Mouse (Mus musculus): ENCODE measurements around the gene Zfp53. TPM values are rescaled to one million over a fixed set of nuclear protein-coding genes. Genes with fewer than 3 reads are reported as not detected.
"Not testable (repeated sequence)": the region's sequence is repeated elsewhere in the genome, so short reads cannot be mapped to it uniquely, and the experiment has no call there.

Zfp53 gene
- polyA plus RNA-seq, 1 experiment from 2014 or later: 3.0 TPM

GRCm38 (mm10) chr17:21478103-21478777, 10.6 kb upstream of the Zfp53 start:
- not testable (repeated sequence) for H3K36me3 ChIP-seq (replicated peaks); H3K9me3 ChIP-seq (replicated peaks); H3K9ac ChIP-seq; ATAC-seq (ENCODE audit: insufficient read depth); H3K4me3 ChIP-seq (replicated peaks); H3K27me3 ChIP-seq; H3K4me2 ChIP-seq; H3K27ac ChIP-seq (replicated peaks); H3K4me1 ChIP-seq (replicated peaks)
- WGBS (ENCODE audit: insufficient replicate concordance): 55% methylated on average over 10 of the region's 10 CpGs

GRCm38 (mm10) chr17:21489500-21490001, 753 bp downstream of the Zfp53 start:
- Histone ChIP-seq H3K9me3 (replicated peaks) (no peaks in the 10 kb centered on the region), H3K4me1 (replicated peaks) (peaks cover 20% of the 10 kb centered on the region), H3K27ac (replicated peaks) (peak overlapping the region; percentile 69), H3K36me3 (replicated peaks) (0 out of 2 replicates have a peak, but pooled peaks cover 5% of the 10 kb centered on the region), H3K9ac (peak overlapping the region; percentile 65), H3K4me2 (peak overlapping the region; percentile 80), H3K4me3 (replicated peaks) (peak overlapping the region; percentile 78), H3K27me3 (no peaks in the 10 kb centered on the region)
- ATAC-seq (ENCODE audit: insufficient read depth): no peak
- 3% methylated on average over 8 of the region's 8 CpGs for WGBS (ENCODE audit: insufficient replicate concordance)

GRCm38 (mm10) chr17:21501365-21501764, 12.6 kb downstream of the Zfp53 start:
- ATAC-seq (ENCODE audit: insufficient read depth): no peak
- H3K4me2 ChIP-seq: no peak overlapping the region
- no peaks in the 10 kb centered on the region for H3K4me1 ChIP-seq (replicated peaks)
- H3K9ac ChIP-seq: no peak overlapping the region
- peaks cover 14% of the 10 kb centered on the region for H3K36me3 ChIP-seq (replicated peaks)
- WGBS (ENCODE audit: insufficient replicate concordance): 52% methylated on average over 1 of the region's 1 CpGs
- H3K9me3 ChIP-seq (replicated peaks): no peaks in the 10 kb centered on the region
- H3K4me3 ChIP-seq (replicated peaks): no peak overlapping the region
- no peak overlapping the region for H3K27ac ChIP-seq (replicated peaks)
- H3K27me3 ChIP-seq: no peaks in the 10 kb centered on the region

- no peak overlapping the region for H3K4me3 ChIP-seq (replicated peaks)
Measured at GRCm38 (mm10) chr17:21504524-21504923, 15.7 kb downstream of the Zfp53 start.

GRCm38 (mm10) chr17:21506258-21506657, 17.5 kb downstream of the Zfp53 start:
- no peaks in the 10 kb centered on the region for H3K4me1 ChIP-seq (replicated peaks)
- H3K9me3 ChIP-seq (replicated peaks): no peaks in the 10 kb centered on the region
- H3K36me3 ChIP-seq (replicated peaks): peaks cover 23% of the 10 kb centered on the region
- H3K4me2 ChIP-seq: no peak overlapping the region
- no peak overlapping the region for H3K4me3 ChIP-seq (replicated peaks)
- H3K27me3 ChIP-seq: no peaks in the 10 kb centered on the region
- WGBS (ENCODE audit: insufficient replicate concordance): 88% methylated on average over 3 of the region's 3 CpGs
- ATAC-seq (ENCODE audit: insufficient read depth): no peak
- no peak overlapping the region for H3K9ac ChIP-seq
- no peak overlapping the region for H3K27ac ChIP-seq (replicated peaks)

More at GRCm38 (mm10) chr17:21504524-21504923, 15.7 kb downstream of the Zfp53 start:
- Histone ChIP-seq H3K9ac (no peak overlapping the region), H3K4me1 (replicated peaks) (no peaks in the 10 kb centered on the region), H3K27me3 (no peaks in the 10 kb centered on the region), H3K27ac (replicated peaks) (no peak overlapping the region), H3K4me2 (no peak overlapping the region), H3K9me3 (replicated peaks) (no peaks in the 10 kb centered on the region), H3K36me3 (replicated peaks) (peaks cover 25% of the 10 kb centered on the region)
- WGBS (ENCODE audit: insufficient replicate concordance): 69% methylated on average over 1 of the region's 1 CpGs
- no peak for ATAC-seq (ENCODE audit: insufficient read depth)

GRCm38 (mm10) chr17:21509756-21510155, 21.0 kb downstream of the Zfp53 start:
- H3K27me3 ChIP-seq: no peaks in the 10 kb centered on the region
- H3K27ac ChIP-seq (replicated peaks): no peak overlapping the region
- H3K36me3 ChIP-seq (replicated peaks): peaks cover 21% of the 10 kb centered on the region
- no peaks in the 10 kb centered on the region for H3K4me1 ChIP-seq (replicated peaks)
- no peak for ATAC-seq (ENCODE audit: insufficient read depth)
- no peak overlapping the region for H3K4me3 ChIP-seq (replicated peaks)
- H3K9me3 ChIP-seq (replicated peaks): no peaks in the 10 kb centered on the region
- no peak overlapping the region for H3K4me2 ChIP-seq
- no peak overlapping the region for H3K9ac ChIP-seq

GRCm38 (mm10) chr17:21515403-21516105, 26.8 kb downstream of the Zfp53 start:
- no peaks in the 10 kb centered on the region for H3K27me3 ChIP-seq
- peak overlapping the region; percentile 91 for H3K4me2 ChIP-seq
- 1% methylated on average over 8 of the region's 8 CpGs for WGBS (ENCODE audit: insufficient replicate concordance)
- H3K27ac ChIP-seq (replicated peaks): 0 out of 2 replicates have a peak overlapping the region, but pooled peaks have one; percentile 73
- peaks cover 17% of the 10 kb centered on the region for H3K4me1 ChIP-seq (replicated peaks)
- no peak overlapping the region for H3K9ac ChIP-seq
- H3K9me3 ChIP-seq (replicated peaks): no peaks in the 10 kb centered on the region
- peak; percentile 53; the same call in 1 of the 2 replicates for ATAC-seq (ENCODE audit: insufficient read depth)
- H3K4me3 ChIP-seq (replicated peaks): peak overlapping the region; percentile 68
- H3K36me3 ChIP-seq (replicated peaks): no peaks in the 10 kb centered on the region

- H3K9me3 ChIP-seq (replicated peaks): no peaks in the 10 kb centered on the region
Measured at GRCm38 (mm10) chr17:21516201-21517129, 27.7 kb downstream of the Zfp53 start.

GRCm38 (mm10) chr17:21517130-21517671, 28.4 kb downstream of the Zfp53 start:
- no peaks in the 10 kb centered on the region for H3K9me3 ChIP-seq (replicated peaks)
- peak overlapping the region; percentile 73; the same call in 1 of the 2 replicates for H3K27ac ChIP-seq (replicated peaks)
- no peak for ATAC-seq (ENCODE audit: insufficient read depth)
- peak overlapping the region; percentile 68 for H3K4me3 ChIP-seq (replicated peaks)
- no peaks in the 10 kb centered on the region for H3K27me3 ChIP-seq
- H3K4me2 ChIP-seq: peak overlapping the region; percentile 91
- no peaks in the 10 kb centered on the region for H3K36me3 ChIP-seq (replicated peaks)
- 18% methylated on average over 4 of the region's 4 CpGs for WGBS (ENCODE audit: insufficient replicate concordance)
- peaks cover 17% of the 10 kb centered on the region for H3K4me1 ChIP-seq (replicated peaks)
- peak overlapping the region; percentile 64 for H3K9ac ChIP-seq

More at GRCm38 (mm10) chr17:21516201-21517129, 27.7 kb downstream of the Zfp53 start:
- Histone ChIP-seq H3K36me3 (replicated peaks) (no peaks in the 10 kb centered on the region), H3K4me3 (replicated peaks) (peak overlapping the region; percentile 68), H3K27ac (replicated peaks) (peak overlapping the region; percentile 73), H3K9ac (peak overlapping the region; percentile 64), H3K4me1 (replicated peaks) (peaks cover 17% of the 10 kb centered on the region), H3K4me2 (peak overlapping the region; percentile 91), H3K27me3 (no peaks in the 10 kb centered on the region)
- peak; percentile 86 for ATAC-seq (ENCODE audit: insufficient read depth)
- under 1% methylated on average over 37 of the region's 37 CpGs for whole genome bisulfite sequencing (ENCODE audit: insufficient replicate concordance)

GRCm38 (mm10) chr17:21526270-21526669, 37.5 kb downstream of the Zfp53 start:
- Histone ChIP-seq H3K9me3 (replicated peaks) (no peaks in the 10 kb centered on the region), H3K27ac (replicated peaks) (no peak overlapping the region), H3K4me3 (replicated peaks) (no peak overlapping the region), H3K4me1 (replicated peaks) (no peaks in the 10 kb centered on the region), H3K9ac (no peak overlapping the region), H3K36me3 (replicated peaks) (no peaks in the 10 kb centered on the region), H3K27me3 (no peaks in the 10 kb centered on the region), H3K4me2 (no peak overlapping the region)
- ATAC-seq (ENCODE audit: insufficient read depth): no peak
